Mouse (Mus musculus) testis, adult 2 months (tissue): ENCODE measurements around the gene Cfap126.
A peak's percentile ranks its signal among the peaks of the same experiment; 100 is the strongest.

Source experiments
- CTCF ChIP-seq: fragments of 200-500 bp; IDR thresholded peaks from 2 replicates; pipeline ENCODE4 v1.5.1; 2012; ENCODE audit warnings: low read depth, mild to moderate bottlenecking, inconsistent platforms, low read length, moderate library complexity; ENCODE audit not compliant: control insufficient read depth, insufficient read depth, insufficient replicate concordance
- POLR2A ChIP-seq: fragments of 200-500 bp; IDR thresholded peaks from 2 replicates; pipeline ENCODE4 v1.6.1; 2012; ENCODE audit warnings: low read depth, mild to moderate bottlenecking, inconsistent platforms, low read length, moderate library complexity; ENCODE audit not compliant: control insufficient read depth

DNA sequence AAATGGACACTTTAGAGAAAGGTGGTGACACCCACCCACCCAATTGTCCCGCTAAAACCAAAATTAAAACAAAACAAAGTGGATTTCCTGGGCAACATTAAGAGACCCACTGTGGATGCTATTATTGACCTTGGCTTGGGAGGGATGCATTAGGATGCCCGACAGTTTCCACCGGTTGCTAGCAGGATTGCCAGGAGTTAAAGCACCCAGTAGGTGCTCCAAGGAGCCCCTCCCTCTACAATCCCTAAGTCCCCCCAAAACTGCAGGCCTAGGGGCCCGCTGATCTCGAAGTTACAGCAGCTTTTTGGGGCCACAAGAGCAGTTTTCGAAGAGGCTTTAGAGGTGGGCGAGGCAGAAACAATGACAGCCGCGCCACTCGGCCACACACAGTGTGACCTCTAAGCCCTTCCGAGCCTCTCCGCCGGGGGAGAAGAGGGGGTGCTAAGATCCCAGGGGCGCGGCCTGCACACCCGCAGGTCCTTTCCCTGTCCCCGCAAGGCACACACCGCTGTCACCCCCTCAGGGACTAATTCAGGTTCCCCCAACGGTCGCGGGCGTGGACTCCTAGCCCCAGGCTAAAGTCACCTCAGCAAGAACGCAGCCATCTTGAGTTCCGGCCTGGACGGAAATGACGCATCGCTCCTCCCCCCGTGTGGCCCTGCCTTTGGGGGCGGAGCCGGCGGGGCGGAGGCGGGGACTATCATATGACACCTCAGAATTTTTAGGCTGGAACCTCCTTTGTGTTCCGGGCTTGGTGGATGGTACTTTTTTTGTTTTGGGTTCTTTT lies 36.4 kb downstream of the Cfap126 start, which contains the start of the genes Sdhc and Mpz:
- TF ChIP-seq POLR2A (peak; percentile 95), CTCF (no peak)
